Mouse (Mus musculus): ENCODE results near the gene Stard13.

GRCm38 (mm10) chr5:151145807-151146206 lies 87.8 kb downstream of the Stard13 start:
- TF ChIP-seq CTCF (IDR thresholded peaks at IDR 0.05; ENCODE audit: low read depth, low read length) (no peak), POLR2A (IDR thresholded peaks at IDR 0.05; ENCODE audit: borderline replicate concordance, low read depth, low read length) (no peak)
